Mouse (Mus musculus): ENCODE data around the gene Glrp1. TPM values are rescaled to one million over a fixed set of nuclear protein-coding genes. Genes with fewer than 3 reads are reported as not detected.

The Glrp1 gene
- total and polyA plus RNA-seq, 3 experiments = 0.08 to 0.16 TPM; not detected in 1

GRCm38 (mm10) chr1:88465722-88466121 lies 44.1 kb downstream of the Glrp1 start:
- no peak overlapping the region for H3K27ac ChIP-seq
- no peak overlapping the region for H3K4me3 ChIP-seq
- 77% methylated on average over 4 of the region's 4 CpGs for WGBS
- H3K27me3 ChIP-seq (ENCODE audit: control insufficient read depth, insufficient read depth, low read length) = no peaks in the 10 kb centered on the region
- no peaks in the 10 kb centered on the region for H3K79me2 ChIP-seq (replicated peaks; ENCODE audit: control insufficient read depth, insufficient read depth, low read length)
- no peaks in the 10 kb centered on the region; the same call in 1 of the 2 replicates for H3K4me1 ChIP-seq (ENCODE audit: control insufficient read depth, insufficient read depth, low read length)
- no peaks in the 10 kb centered on the region for H3K36me3 ChIP-seq (ENCODE audit: control insufficient read depth, insufficient read depth, low read length)
- intact Hi-C loops (cut with DNase I) = loop anchor here (5.0 kb wide), 1 partner anchor 97 kb away; no protein-coding TSS in a partner anchor
- TF ChIP-seq CTCF (IDR thresholded peaks at IDR 0.05) = peak; percentile 67
- no peak for TF ChIP-seq EP300 (IDR thresholded peaks at IDR 0.05; ENCODE audit: insufficient read depth, low read depth, low read length)
- TF ChIP-seq POLR2A (IDR thresholded peaks at IDR 0.05; ENCODE audit: insufficient read depth, low read depth, low read length) = no peak
- H3K9ac ChIP-seq (ENCODE audit: low read depth, low read length) = no peak overlapping the region
- DNase-seq = no peak

DNA sequence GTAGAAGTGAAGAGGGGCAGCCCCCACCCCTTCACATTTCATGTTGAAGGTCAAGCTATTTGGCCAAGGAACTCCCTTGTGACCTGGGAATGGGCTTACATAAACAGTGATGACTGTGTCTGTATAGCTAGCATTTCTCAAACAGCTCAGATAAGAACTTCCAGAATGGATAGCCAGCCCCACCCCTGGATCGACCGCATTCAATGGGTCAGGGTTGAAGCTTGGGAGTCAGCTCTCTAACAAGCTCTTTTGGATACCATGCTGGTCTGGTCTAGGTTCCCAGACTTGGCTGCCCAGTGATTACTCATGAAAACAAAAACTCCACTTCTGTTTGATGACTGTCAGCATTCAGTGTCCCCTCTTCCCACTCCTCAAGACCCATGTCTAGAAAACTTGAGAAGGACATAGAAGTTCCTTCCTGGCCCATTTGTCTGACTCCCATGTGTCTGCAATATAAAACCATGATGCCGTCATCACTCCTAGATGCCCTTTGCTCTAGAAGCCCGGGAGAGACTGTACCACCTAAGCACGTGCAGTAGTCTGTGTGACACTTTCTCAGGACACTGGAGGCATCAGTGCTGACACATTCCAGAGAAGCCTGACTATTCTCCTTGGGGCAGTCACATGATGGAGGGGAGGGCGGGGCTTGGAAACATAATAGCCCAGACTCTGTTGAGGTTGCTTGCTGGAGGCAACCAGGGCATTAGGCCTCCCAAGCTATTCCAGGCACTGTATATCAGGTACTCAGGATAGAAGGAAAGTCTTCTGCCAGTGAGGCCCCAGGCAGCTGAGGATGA lies 45.6 kb downstream of the Glrp1 start:
- no peak overlapping the region for H3K27ac ChIP-seq

GRCm38 (mm10) chr1:88463241-88463640 lies 46.6 kb downstream of the Glrp1 start:
- Histone ChIP-seq H3K27ac (no peak overlapping the region), H3K4me3 (no peak overlapping the region), H3K9ac (ENCODE audit: low read depth, low read length) (no peak overlapping the region), H3K36me3 (ENCODE audit: control insufficient read depth, insufficient read depth, low read length) (no peaks in the 10 kb centered on the region), H3K79me2 (replicated peaks; ENCODE audit: control insufficient read depth, insufficient read depth, low read length) (no peaks in the 10 kb centered on the region), H3K4me1 (ENCODE audit: control insufficient read depth, insufficient read depth, low read length) (no peaks in the 10 kb centered on the region; the same call in 1 of the 2 replicates), H3K27me3 (ENCODE audit: control insufficient read depth, insufficient read depth, low read length) (no peaks in the 10 kb centered on the region)
- WGBS = 91% methylated on average over 3 of the region's 3 CpGs
- DNase-seq = no peak
- intact Hi-C loops (cut with DNase I) = no loop called here
- TF ChIP-seq POLR2A (IDR thresholded peaks at IDR 0.05; ENCODE audit: insufficient read depth, low read depth, low read length) = no peak
- TF ChIP-seq CTCF (IDR thresholded peaks at IDR 0.05) = no peak
- TF ChIP-seq EP300 (IDR thresholded peaks at IDR 0.05; ENCODE audit: insufficient read depth, low read depth, low read length) = no peak

More for the DNA sequence above, 45.6 kb downstream of the Glrp1 start:
- WGBS = 70% methylated on average over 6 of the region's 6 CpGs
- Histone ChIP-seq H3K27me3 (ENCODE audit: control insufficient read depth, insufficient read depth, low read length) (no peaks in the 10 kb centered on the region), H3K79me2 (replicated peaks; ENCODE audit: control insufficient read depth, insufficient read depth, low read length) (no peaks in the 10 kb centered on the region), H3K4me1 (ENCODE audit: control insufficient read depth, insufficient read depth, low read length) (no peaks in the 10 kb centered on the region; the same call in 1 of the 2 replicates), H3K36me3 (ENCODE audit: control insufficient read depth, insufficient read depth, low read length) (no peaks in the 10 kb centered on the region), H3K4me3 (no peak overlapping the region), H3K9ac (ENCODE audit: low read depth, low read length) (no peak overlapping the region)
- no peak for DNase-seq
- intact Hi-C loops (cut with DNase I) = no loop called here
- TF ChIP-seq EP300 (IDR thresholded peaks at IDR 0.05; ENCODE audit: insufficient read depth, low read depth, low read length) = no peak
- TF ChIP-seq POLR2A (IDR thresholded peaks at IDR 0.05; ENCODE audit: insufficient read depth, low read depth, low read length) = no peak
- TF ChIP-seq CTCF (IDR thresholded peaks at IDR 0.05) = no peak

DNA sequence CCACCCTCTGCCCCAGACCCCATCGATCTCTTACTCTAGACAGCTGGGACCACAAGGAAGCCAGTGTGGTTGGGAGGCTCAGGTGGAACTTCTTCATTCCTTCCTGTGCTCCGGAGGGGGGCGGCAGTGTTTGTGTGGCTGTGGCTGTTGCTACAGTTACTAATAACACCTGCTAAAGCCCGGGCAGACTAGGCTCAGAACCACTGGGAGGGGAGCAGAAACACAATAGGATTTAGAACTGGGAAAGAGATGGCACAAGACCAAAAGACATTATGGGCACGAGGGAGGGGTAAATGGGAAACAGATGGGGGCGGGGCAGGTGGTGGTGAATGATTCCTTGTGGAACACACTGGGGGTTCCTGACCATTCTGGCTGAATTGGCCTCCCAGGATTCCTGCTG lies 47.4 kb downstream of the Glrp1 start:
- 33% methylated on average over 6 of the region's 6 CpGs for WGBS
- H3K9ac ChIP-seq (ENCODE audit: low read depth, low read length) = no peak overlapping the region
- H3K4me3 ChIP-seq = no peak overlapping the region
- no peak overlapping the region for H3K27ac ChIP-seq
- intact Hi-C loops (cut with DNase I) = no loop called here
- no peaks in the 10 kb centered on the region; the same call in 1 of the 2 replicates for H3K4me1 ChIP-seq (ENCODE audit: control insufficient read depth, insufficient read depth, low read length)
- H3K79me2 ChIP-seq (replicated peaks; ENCODE audit: control insufficient read depth, insufficient read depth, low read length) = no peaks in the 10 kb centered on the region
- no peak for TF ChIP-seq POLR2A (IDR thresholded peaks at IDR 0.05; ENCODE audit: insufficient read depth, low read depth, low read length)
- no peak for TF ChIP-seq CTCF (IDR thresholded peaks at IDR 0.05)
- no peak for TF ChIP-seq EP300 (IDR thresholded peaks at IDR 0.05; ENCODE audit: insufficient read depth, low read depth, low read length)
- no peak for DNase-seq
- no peaks in the 10 kb centered on the region for H3K36me3 ChIP-seq (ENCODE audit: control insufficient read depth, insufficient read depth, low read length)
- no peaks in the 10 kb centered on the region for H3K27me3 ChIP-seq (ENCODE audit: control insufficient read depth, insufficient read depth, low read length)

- H3K27me3 ChIP-seq (ENCODE audit: control insufficient read depth, insufficient read depth, low read length) = no peaks in the 10 kb centered on the region
- H3K36me3 ChIP-seq (ENCODE audit: control insufficient read depth, insufficient read depth, low read length) = no peaks in the 10 kb centered on the region
- H3K4me3 ChIP-seq = no peak overlapping the region
- intact Hi-C loops (cut with DNase I) = no loop called here
- H3K4me1 ChIP-seq (ENCODE audit: control insufficient read depth, insufficient read depth, low read length) = no peaks in the 10 kb centered on the region; the same call in 1 of the 2 replicates
- no peaks in the 10 kb centered on the region for H3K79me2 ChIP-seq (replicated peaks; ENCODE audit: control insufficient read depth, insufficient read depth, low read length)
- DNase-seq = no peak
- WGBS = 47% methylated on average over 1 of the region's 1 CpGs
- TF ChIP-seq POLR2A (IDR thresholded peaks at IDR 0.05; ENCODE audit: insufficient read depth, low read depth, low read length) = no peak
- TF ChIP-seq CTCF (IDR thresholded peaks at IDR 0.05) = no peak
- TF ChIP-seq EP300 (IDR thresholded peaks at IDR 0.05; ENCODE audit: insufficient read depth, low read depth, low read length) = no peak
- no peak overlapping the region for H3K27ac ChIP-seq
- H3K9ac ChIP-seq (ENCODE audit: low read depth, low read length) = no peak overlapping the region
These were observed 48.8 kb downstream of the Glrp1 start for GRCm38 (mm10) chr1:88461096-88461495.

DNA sequence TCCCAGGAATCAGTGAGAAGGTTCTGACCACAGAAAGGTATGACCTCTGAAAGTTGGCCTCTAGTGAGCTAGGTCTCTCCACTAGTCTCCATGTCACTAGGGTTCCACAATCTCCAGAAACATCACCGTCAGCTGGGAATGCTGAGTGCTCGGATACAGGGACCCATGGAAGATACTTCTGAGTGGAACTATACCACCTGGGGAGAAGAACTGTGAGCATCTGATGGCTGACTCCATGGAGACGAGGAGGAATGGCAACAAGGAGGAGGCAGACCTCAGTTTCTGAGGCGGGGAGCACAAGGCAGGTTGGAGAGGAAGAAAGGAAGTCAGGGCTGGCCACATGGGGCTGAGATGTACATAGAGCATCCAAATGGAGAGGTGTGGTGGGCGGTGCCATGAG lies 50.2 kb downstream of the Glrp1 start:
- H3K4me1 ChIP-seq (ENCODE audit: control insufficient read depth, insufficient read depth, low read length) = no peaks in the 10 kb centered on the region; the same call in 1 of the 2 replicates
- H3K9ac ChIP-seq (ENCODE audit: low read depth, low read length) = no peak overlapping the region
- H3K27me3 ChIP-seq (ENCODE audit: control insufficient read depth, insufficient read depth, low read length) = no peaks in the 10 kb centered on the region
- 95% methylated on average over 5 of the region's 5 CpGs for WGBS
- no peaks in the 10 kb centered on the region for H3K36me3 ChIP-seq (ENCODE audit: control insufficient read depth, insufficient read depth, low read length)
- intact Hi-C loops (cut with DNase I) = no loop called here
- no peak overlapping the region for H3K4me3 ChIP-seq
- no peaks in the 10 kb centered on the region for H3K79me2 ChIP-seq (replicated peaks; ENCODE audit: control insufficient read depth, insufficient read depth, low read length)
- H3K27ac ChIP-seq = no peak overlapping the region
- DNase-seq = no peak
- TF ChIP-seq POLR2A (IDR thresholded peaks at IDR 0.05; ENCODE audit: insufficient read depth, low read depth, low read length) (no peak), EP300 (IDR thresholded peaks at IDR 0.05; ENCODE audit: insufficient read depth, low read depth, low read length) (no peak), CTCF (IDR thresholded peaks at IDR 0.05) (no peak)
